Mouse (Mus musculus): ENCODE results near the gene Rbms3.
A peak's percentile ranks its signal among the peaks of the same experiment; 100 is the strongest.

Gene Rbms3

GRCm38 (mm10) chr9:117252411-117252861 lies 377.3 kb downstream of the Rbms3 start:
- DNase-seq (ENCODE audit: low spot score in 2 of 2) = peak; percentile 15 to 20

- DNase-seq (ENCODE audit: low spot score in 2 of 2) = peak; percentile 10 to 25
Observed at GRCm38 (mm10) chr9:117251521-117252368, 378.0 kb downstream of the Rbms3 start.

- DNase-seq (ENCODE audit: low spot score in 2 of 2) = no peak
Observed at GRCm38 (mm10) chr9:117250831-117251165, 378.9 kb downstream of the Rbms3 start.

GRCm38 (mm10) chr9:117250036-117250830 lies 379.5 kb downstream of the Rbms3 start:
- no peak for DNase-seq (ENCODE audit: low spot score in 2 of 2)

- DNase-seq (ENCODE audit: low spot score in 2 of 2) = no peak
Observed at GRCm38 (mm10) chr9:117247311-117247980, 382.3 kb downstream of the Rbms3 start.

- DNase-seq (ENCODE audit: low spot score in 2 of 2) = no peak
Observed at GRCm38 (mm10) chr9:117246173-117246572, 383.5 kb downstream of the Rbms3 start.

- DNase-seq (ENCODE audit: low spot score in 2 of 2) = no peak
Observed at GRCm38 (mm10) chr9:117243365-117243764, 386.3 kb downstream of the Rbms3 start.

- no peak for DNase-seq (ENCODE audit: low spot score in 2 of 2)
Observed at GRCm38 (mm10) chr9:117234726-117235075, 395.0 kb downstream of the Rbms3 start.

- DNase-seq (ENCODE audit: low spot score in 2 of 2) = no peak
Observed at GRCm38 (mm10) chr9:117234065-117234725, 395.5 kb downstream of the Rbms3 start.

GRCm38 (mm10) chr9:117222741-117223140 lies 407.0 kb downstream of the Rbms3 start:
- no peak for DNase-seq (ENCODE audit: low spot score in 2 of 2)

- no peak for DNase-seq (ENCODE audit: low spot score in 2 of 2)
Observed at GRCm38 (mm10) chr9:117221481-117221880, 408.2 kb downstream of the Rbms3 start.

- no peak for DNase-seq (ENCODE audit: low spot score in 2 of 2)
Observed at GRCm38 (mm10) chr9:117216026-117216755, 413.5 kb downstream of the Rbms3 start.

GRCm38 (mm10) chr9:117212023-117212422 lies 417.7 kb downstream of the Rbms3 start:
- DNase-seq (ENCODE audit: low spot score in 2 of 2) = no peak

GRCm38 (mm10) chr9:117210344-117210743 lies 419.4 kb downstream of the Rbms3 start:
- no peak for DNase-seq (ENCODE audit: low spot score in 2 of 2)

- no peak for DNase-seq (ENCODE audit: low spot score in 2 of 2)
Observed at GRCm38 (mm10) chr9:117205395-117205794, 424.3 kb downstream of the Rbms3 start.

GRCm38 (mm10) chr9:117200067-117200658 lies 429.6 kb downstream of the Rbms3 start:
- DNase-seq (ENCODE audit: low spot score in 2 of 2) = no peak

GRCm38 (mm10) chr9:117197531-117197930 lies 432.2 kb downstream of the Rbms3 start:
- DNase-seq (ENCODE audit: low spot score in 2 of 2) = no peak

GRCm38 (mm10) chr9:117192565-117193540 lies 436.9 kb downstream of the Rbms3 start:
- peak; percentile 10 to 31 for DNase-seq (ENCODE audit: low spot score in 2 of 2)

GRCm38 (mm10) chr9:117192093-117192492 lies 437.6 kb downstream of the Rbms3 start:
- DNase-seq (ENCODE audit: low spot score in 2 of 2) = peak; percentile 36 to 38

Measured in right cerebral cortex, adult 2 months (tissue).